Mouse (Mus musculus): ENCODE results near the gene Eif4h. TPM values are rescaled to one million over a fixed set of nuclear protein-coding genes. Genes with fewer than 3 reads are reported as not detected.

The Eif4h gene
- polyA plus RNA-seq, 1 experiment from 2014 or later = 532 TPM

DNA sequence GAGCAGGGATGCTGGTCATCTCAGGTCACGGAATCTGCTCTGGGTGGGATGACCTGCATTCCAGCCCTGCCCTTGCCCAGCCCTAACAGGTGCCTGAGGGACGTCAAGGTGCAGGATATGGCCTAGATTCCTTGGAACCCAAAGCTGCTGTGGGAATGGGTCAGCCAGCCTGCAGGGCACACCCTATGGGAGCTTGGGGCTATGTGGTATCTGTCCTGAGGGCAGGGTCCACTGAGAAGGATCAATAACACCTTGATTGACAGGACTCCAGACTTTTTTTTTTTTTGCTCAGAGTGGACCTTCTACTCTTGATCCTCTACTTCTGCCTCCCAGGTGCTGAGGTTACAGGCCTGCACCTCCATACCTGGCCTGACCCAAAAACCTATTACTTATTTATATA lies 8.1 kb upstream of the Eif4h start:
- Histone ChIP-seq H3K27me3 (no peaks in the 10 kb centered on the region), H3K4me1 (peaks cover 29% of the 10 kb centered on the region), H3K9me3 (no peaks in the 10 kb centered on the region), H3K4me3 (no peak overlapping the region), H3K27ac (no peak overlapping the region), H3K4me2 (no peak overlapping the region), H3K9ac (no peak overlapping the region), H3K36me3 (no peaks in the 10 kb centered on the region)
- ATAC-seq (ENCODE audit: borderline replicate concordance, extremely low read depth, low FRiP score, low TSS enrichment) = no peak
- 76% methylated on average over 2 of the region's 2 CpGs for WGBS

DNA sequence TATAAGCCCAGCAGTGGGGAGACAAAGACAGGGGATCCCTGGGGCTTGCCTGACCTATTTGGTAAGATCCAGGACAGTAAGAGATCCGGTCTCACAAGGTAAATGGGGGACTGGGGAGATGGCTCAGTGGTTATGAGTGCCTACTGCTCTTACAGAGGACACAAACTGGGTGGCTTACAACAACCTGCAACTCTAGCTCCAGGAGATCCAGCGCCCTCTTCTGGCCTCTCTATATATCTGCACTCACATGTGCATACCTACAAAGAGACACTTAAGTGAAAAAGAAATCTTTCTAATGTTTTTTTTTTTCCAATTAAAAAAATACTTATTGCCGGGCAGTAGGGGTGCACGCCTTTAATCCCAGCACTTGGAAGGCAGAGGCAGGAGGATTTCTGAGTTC lies 7.2 kb upstream of the Eif4h start:
- Histone ChIP-seq H3K27me3 (no peaks in the 10 kb centered on the region), H3K4me2 (no peak overlapping the region), H3K36me3 (no peaks in the 10 kb centered on the region), H3K27ac (no peak overlapping the region), H3K9ac (no peak overlapping the region), H3K9me3 (no peaks in the 10 kb centered on the region), H3K4me1 (peaks cover 21% of the 10 kb centered on the region), H3K4me3 (no peak overlapping the region)
- ATAC-seq (ENCODE audit: borderline replicate concordance, extremely low read depth, low FRiP score, low TSS enrichment) = no peak
- WGBS = 73% methylated on average over 4 of the region's 4 CpGs

DNA sequence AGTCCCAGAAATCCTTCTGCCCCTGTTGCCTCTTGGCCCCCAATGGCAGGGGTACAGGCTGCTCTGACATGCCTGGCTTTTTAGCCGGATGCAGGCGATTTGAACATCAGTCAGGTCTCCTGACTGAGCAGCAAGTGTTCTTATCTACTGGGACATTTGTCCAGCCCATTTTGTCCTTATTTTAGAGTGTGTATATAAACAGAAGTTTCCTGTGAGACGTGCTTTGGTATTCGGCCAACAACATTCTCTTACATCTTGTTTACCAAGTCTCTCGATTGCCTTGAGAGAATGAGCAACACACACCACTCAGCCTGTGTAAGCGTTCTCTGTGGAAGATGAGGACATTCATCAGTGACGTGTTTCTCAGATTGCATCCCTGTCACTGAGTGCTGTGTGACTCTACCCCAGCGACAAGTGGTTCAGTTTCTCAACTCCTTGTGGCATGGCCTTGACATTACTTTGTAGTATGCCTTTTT lies 5.4 kb upstream of the Eif4h start:
- H3K9me3 ChIP-seq = no peaks in the 10 kb centered on the region
- no peaks in the 10 kb centered on the region for H3K36me3 ChIP-seq
- H3K27ac ChIP-seq = peak overlapping the region; percentile 88
- H3K4me3 ChIP-seq = no peak overlapping the region
- H3K27me3 ChIP-seq = no peaks in the 10 kb centered on the region
- H3K9ac ChIP-seq = no peak overlapping the region
- WGBS = 5% methylated on average over 8 of the region's 8 CpGs
- H3K4me2 ChIP-seq = 0 out of 2 replicates have a peak overlapping the region, but pooled peaks have one; percentile 25
- H3K4me1 ChIP-seq = peaks cover 24% of the 10 kb centered on the region
- peak; percentile 93 for ATAC-seq (ENCODE audit: borderline replicate concordance, extremely low read depth, low FRiP score, low TSS enrichment)

DNA sequence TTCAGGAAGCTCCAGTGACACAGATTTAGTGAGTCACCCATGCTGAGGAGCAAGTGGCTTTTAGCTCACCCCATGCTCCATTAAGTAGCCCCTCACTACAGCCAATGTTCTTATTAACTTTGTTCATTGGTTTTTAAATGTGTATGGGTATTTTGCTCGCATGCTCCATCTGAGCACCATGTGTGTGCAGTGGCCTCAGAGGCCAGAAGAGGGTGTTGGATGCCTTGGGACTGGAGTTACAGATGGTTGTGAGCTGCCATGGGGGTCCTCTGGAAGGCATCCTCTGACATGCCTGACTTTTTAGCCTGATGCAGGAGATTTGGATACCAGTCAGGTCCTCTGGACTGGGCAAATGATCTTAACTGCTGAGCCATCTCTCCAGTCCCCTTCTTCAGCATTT lies 4.8 kb upstream of the Eif4h start:
- ATAC-seq (ENCODE audit: borderline replicate concordance, extremely low read depth, low FRiP score, low TSS enrichment) = no peak
- 0 out of 2 replicates have a peak overlapping the region, but pooled peaks have one; percentile 25 for H3K4me2 ChIP-seq
- H3K27me3 ChIP-seq = no peaks in the 10 kb centered on the region
- H3K4me3 ChIP-seq = no peak overlapping the region
- H3K27ac ChIP-seq = peak overlapping the region; percentile 88
- H3K4me1 ChIP-seq = peaks cover 26% of the 10 kb centered on the region
- no peak overlapping the region for H3K9ac ChIP-seq
- WGBS = 63% methylated on average over 1 of the region's 1 CpGs
- H3K36me3 ChIP-seq = no peaks in the 10 kb centered on the region
- H3K9me3 ChIP-seq = no peaks in the 10 kb centered on the region

DNA sequence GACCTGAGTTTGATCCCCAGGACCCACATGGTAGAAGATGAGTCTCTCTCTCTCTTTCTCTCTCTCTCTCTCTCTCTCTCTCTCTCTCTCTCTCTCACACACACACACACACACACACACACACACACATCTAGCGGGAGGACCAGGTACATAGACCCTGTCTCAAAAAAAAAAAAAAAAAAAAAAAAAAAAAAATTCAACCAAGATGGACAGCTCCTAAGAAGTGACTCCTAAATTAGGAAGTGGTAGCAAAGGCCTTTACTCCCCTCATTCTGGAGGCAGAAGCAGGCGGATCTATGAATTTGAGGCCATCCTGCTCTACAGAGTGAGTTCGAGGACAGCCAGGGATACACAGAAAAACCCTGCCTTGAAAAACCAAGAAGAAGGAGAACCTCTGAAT lies 1.1 kb upstream of the Eif4h start:
- H3K4me3 ChIP-seq = no peak overlapping the region
- 89% methylated on average over 3 of the region's 3 CpGs for WGBS
- H3K27me3 ChIP-seq = no peaks in the 10 kb centered on the region
- H3K9me3 ChIP-seq = no peaks in the 10 kb centered on the region
- H3K4me2 ChIP-seq = no peak overlapping the region
- H3K36me3 ChIP-seq = peaks cover 16% of the 10 kb centered on the region
- H3K9ac ChIP-seq = no peak overlapping the region
- H3K4me1 ChIP-seq = peaks cover 38% of the 10 kb centered on the region
- no peak overlapping the region for H3K27ac ChIP-seq
- no peak for ATAC-seq (ENCODE audit: borderline replicate concordance, extremely low read depth, low FRiP score, low TSS enrichment)

DNA sequence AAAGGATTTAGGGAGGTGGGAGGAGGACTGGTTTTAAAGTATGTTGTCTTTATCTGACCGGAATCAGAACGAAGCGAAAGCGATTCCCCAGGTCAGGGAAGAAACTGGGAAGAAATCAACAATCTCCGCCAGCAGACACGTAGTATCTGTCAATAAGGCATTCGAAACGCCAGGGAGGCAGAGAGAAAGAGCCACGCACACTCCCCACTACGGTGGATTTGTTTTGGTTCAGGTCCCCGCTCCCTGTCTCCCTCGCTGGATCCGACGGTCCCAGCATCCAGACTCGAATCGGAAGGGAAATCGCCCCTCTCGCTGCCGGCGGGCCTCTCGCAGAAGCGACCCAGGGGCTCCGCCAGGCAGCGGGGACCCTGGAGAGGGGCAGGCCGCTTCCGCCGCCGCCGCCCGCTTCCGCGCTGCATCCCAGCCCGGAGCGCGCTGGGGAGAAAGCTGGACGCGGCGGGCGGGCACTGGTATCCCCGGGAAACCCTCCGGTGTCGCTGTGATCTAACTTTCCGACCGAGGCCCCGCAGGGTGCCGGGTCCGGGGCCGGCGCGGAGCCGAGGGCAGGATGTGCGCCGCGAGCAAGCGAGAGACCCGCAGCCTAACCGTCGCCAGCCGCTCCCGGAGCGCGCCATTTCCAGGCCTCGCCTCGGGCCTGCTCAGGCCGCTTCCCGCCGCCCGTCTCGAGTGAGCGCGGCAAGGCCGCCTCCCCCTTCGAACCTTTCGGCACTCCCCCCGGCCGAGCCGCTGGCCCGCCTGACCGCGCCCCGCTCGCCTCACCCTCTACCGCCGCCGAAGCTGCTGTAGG lies 625 bp downstream of the Eif4h start:
- under 1% methylated on average over 85 of the region's 85 CpGs for WGBS
- Histone ChIP-seq H3K4me1 (peaks cover 23% of the 10 kb centered on the region), H3K4me3 (peak overlapping the region; percentile 99), H3K27ac (peak overlapping the region; percentile 95), H3K27me3 (no peaks in the 10 kb centered on the region), H3K9ac (peak overlapping the region; percentile 100), H3K36me3 (peaks cover 26% of the 10 kb centered on the region), H3K4me2 (peak overlapping the region; percentile 59), H3K9me3 (no peaks in the 10 kb centered on the region)
- peak; percentile 69; the same call in 1 of the 2 replicates for ATAC-seq (ENCODE audit: borderline replicate concordance, extremely low read depth, low FRiP score, low TSS enrichment)

DNA sequence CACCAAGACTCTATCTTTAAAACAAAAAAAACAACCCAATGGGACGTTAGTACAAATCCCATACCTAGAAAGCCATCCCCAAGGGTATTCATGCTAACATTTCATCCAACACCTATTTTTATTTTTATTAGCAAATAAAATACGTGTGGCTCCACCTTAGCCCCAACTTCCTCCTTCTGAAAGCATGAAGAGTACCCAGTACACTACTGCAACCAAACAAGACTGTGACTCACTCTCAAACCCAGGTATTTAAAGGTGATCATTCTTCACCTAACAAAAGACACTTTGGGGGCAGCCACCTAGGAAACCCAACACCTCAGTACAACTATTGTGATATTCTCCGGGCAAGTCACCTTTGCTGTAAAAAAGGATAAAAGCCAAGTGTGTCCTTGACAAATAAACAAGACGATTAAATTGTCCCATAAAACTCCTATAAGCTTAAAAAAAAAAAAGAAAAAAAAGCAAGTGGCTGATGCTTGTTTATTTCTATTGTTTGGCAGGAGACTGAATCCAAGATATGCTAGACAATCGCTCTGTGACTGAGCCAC lies 1.4 kb downstream of the Eif4h start:
- Histone ChIP-seq H3K9me3 (no peaks in the 10 kb centered on the region), H3K27me3 (no peaks in the 10 kb centered on the region), H3K36me3 (peaks cover 32% of the 10 kb centered on the region), H3K4me1 (peaks cover 19% of the 10 kb centered on the region), H3K9ac (peak overlapping the region; percentile 100), H3K27ac (peak overlapping the region; percentile 95; the same call in 1 of the 2 replicates), H3K4me3 (peak overlapping the region; percentile 99), H3K4me2 (peak overlapping the region; percentile 59)
- ATAC-seq (ENCODE audit: borderline replicate concordance, extremely low read depth, low FRiP score, low TSS enrichment) = no peak
- 16% methylated on average over 5 of the region's 5 CpGs for WGBS

DNA sequence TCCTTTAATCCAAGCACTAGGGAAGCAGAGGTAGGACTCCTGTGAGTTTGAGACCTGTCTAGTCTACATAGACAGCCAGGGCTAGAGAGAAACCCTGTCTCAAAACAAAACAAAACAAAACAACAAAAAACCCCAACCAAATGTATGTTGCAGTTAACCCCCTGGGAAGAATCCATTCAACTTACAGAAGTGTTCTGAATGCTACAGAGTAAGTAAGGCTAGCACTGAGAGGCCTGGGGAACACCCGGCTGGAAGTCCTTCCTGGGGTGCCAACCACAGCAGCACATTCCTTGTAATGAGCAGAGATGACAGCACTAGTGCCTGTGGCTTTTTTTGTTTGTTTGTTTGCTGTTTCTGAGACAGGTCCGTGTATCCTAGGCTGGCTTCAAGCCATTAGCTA lies 6.4 kb downstream of the Eif4h start:
- no peak for ATAC-seq (ENCODE audit: borderline replicate concordance, extremely low read depth, low FRiP score, low TSS enrichment)
- H3K36me3 ChIP-seq = peaks cover 64% of the 10 kb centered on the region
- H3K4me2 ChIP-seq = no peak overlapping the region
- H3K4me1 ChIP-seq = peaks cover 15% of the 10 kb centered on the region
- H3K27me3 ChIP-seq = no peaks in the 10 kb centered on the region
- H3K9me3 ChIP-seq = no peaks in the 10 kb centered on the region
- WGBS = 70% methylated on average over 2 of the region's 2 CpGs
- H3K27ac ChIP-seq = no peak overlapping the region
- no peak overlapping the region for H3K9ac ChIP-seq
- no peak overlapping the region for H3K4me3 ChIP-seq

DNA sequence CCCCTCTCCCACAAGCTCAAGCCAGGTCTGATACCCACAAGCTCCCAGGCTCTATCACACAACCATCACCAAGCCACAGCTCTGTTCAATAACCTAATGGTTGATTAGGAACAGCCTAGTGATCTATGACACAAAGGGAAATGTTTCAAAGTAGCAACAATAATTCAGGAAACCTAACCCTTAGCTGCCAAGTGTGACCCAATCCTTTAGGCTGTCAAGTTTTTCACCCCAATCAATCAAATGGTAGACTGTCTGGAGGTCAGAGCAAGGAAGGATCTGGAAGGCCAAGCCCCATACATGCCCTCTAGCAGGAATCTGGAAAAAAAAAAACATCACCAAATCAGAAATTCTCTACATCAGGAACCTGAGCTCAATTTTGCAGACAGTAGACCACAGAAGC lies 8.5 kb downstream of the Eif4h start:
- H3K4me2 ChIP-seq = no peak overlapping the region
- H3K9me3 ChIP-seq = no peaks in the 10 kb centered on the region
- no peaks in the 10 kb centered on the region for H3K27me3 ChIP-seq
- no peak overlapping the region for H3K9ac ChIP-seq
- peaks cover 71% of the 10 kb centered on the region for H3K36me3 ChIP-seq
- ATAC-seq (ENCODE audit: borderline replicate concordance, extremely low read depth, low FRiP score, low TSS enrichment) = no peak
- H3K4me3 ChIP-seq = no peak overlapping the region
- no peak overlapping the region for H3K27ac ChIP-seq
- H3K4me1 ChIP-seq = 0 out of 2 replicates have a peak, but pooled peaks cover 3% of the 10 kb centered on the region

DNA sequence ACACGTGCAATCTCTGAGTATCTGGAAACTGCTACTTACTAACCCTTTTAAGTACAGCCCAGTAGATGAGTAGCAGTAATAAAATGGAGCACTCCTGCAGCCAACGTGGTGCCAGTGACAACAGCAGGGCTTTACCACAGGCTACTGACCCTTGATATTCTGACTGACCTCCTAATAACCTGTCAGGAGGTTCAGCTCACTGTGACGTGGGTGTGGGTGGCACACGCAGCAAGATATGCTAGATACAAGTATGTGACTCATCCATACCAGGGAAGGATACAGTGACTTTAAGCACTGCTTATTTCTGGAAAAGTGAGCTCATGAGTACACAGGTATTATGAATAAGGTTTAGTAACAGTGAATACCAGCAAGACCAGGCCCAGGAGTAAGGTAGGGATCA lies 9.8 kb downstream of the Eif4h start:
- ATAC-seq (ENCODE audit: borderline replicate concordance, extremely low read depth, low FRiP score, low TSS enrichment) = no peak

DNA sequence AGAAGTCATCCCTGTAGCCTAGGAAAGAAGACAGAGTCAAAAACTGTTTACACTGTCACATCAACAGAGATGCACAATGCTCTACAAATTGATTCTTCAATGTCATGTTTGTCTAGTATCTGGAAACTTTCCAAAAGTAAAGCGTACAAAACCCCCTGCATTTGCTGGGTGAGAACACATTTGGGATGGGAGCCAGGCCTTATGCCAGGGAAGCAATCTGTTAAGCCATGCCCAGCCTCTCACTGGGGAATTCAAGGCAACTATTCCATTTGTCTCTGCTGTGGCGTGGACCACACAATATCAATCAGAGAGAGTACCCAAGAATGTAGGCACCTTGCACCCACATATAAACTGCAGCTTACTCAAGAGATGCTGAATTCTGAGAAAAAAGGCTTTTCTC lies 17.2 kb downstream of the Eif4h start:
- no peaks in the 10 kb centered on the region for H3K4me1 ChIP-seq
- no peaks in the 10 kb centered on the region for H3K27me3 ChIP-seq
- 63% methylated on average over 2 of the region's 2 CpGs for WGBS
- no peak overlapping the region for H3K27ac ChIP-seq
- H3K9ac ChIP-seq = no peak overlapping the region
- H3K4me3 ChIP-seq = no peak overlapping the region
- H3K36me3 ChIP-seq = peaks cover 95% of the 10 kb centered on the region
- H3K9me3 ChIP-seq = no peaks in the 10 kb centered on the region
- ATAC-seq (ENCODE audit: borderline replicate concordance, extremely low read depth, low FRiP score, low TSS enrichment) = no peak
- no peak overlapping the region for H3K4me2 ChIP-seq

More for the DNA sequence above, 9.8 kb downstream of the Eif4h start:
- WGBS = 66% methylated on average over 4 of the region's 4 CpGs
- H3K4me1 ChIP-seq = 0 out of 2 replicates have a peak, but pooled peaks cover 3% of the 10 kb centered on the region
- H3K4me2 ChIP-seq = no peak overlapping the region
- no peaks in the 10 kb centered on the region for H3K27me3 ChIP-seq
- no peak overlapping the region for H3K27ac ChIP-seq
- H3K9me3 ChIP-seq = no peaks in the 10 kb centered on the region
- H3K36me3 ChIP-seq = peaks cover 74% of the 10 kb centered on the region
- H3K9ac ChIP-seq = no peak overlapping the region
- no peak overlapping the region for H3K4me3 ChIP-seq

DNA sequence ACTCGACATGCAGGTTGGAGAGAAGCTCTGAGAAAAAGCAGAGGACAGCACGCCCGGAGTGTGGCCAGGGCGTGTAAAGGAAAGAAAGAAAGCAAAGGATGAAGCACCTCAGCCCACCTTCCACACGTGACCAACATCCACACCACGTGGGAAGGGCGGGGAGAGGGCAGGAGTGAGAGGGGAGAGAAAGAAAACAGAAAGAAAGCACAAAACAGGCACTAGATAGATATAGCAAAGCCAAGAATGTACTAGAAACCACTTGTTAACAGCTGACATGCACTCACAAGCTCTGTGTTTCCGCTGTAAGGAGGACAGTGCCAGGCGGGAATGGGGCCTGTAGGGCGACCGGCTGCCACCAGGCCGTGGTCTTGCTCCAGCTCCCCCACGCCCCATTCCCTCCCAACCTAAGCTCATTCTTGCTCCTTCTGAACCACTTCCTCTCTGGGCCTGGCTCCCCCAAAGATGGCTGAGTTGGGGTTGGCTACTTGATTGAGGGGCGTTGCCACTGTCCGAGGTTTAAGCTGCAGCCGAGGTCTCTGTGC lies 18.1 kb downstream of the Eif4h start:
- H3K9me3 ChIP-seq = no peaks in the 10 kb centered on the region
- no peak for ATAC-seq (ENCODE audit: borderline replicate concordance, extremely low read depth, low FRiP score, low TSS enrichment)
- 86% methylated on average over 16 of the region's 16 CpGs for WGBS

More for the DNA sequence above, 18.1 kb downstream of the Eif4h start:
- H3K36me3 ChIP-seq = peaks cover 92% of the 10 kb centered on the region
- no peaks in the 10 kb centered on the region for H3K4me1 ChIP-seq
- H3K9ac ChIP-seq = no peak overlapping the region
- H3K27me3 ChIP-seq = no peaks in the 10 kb centered on the region
- no peak overlapping the region for H3K27ac ChIP-seq
- H3K4me2 ChIP-seq = no peak overlapping the region
- H3K4me3 ChIP-seq = no peak overlapping the region

All from lung, embryonic 15.5 days (tissue).